In genomic region chr9:49273566-49273965, GRCm38 (mm10) we compare ENCODE assay signal across 18 mouse cellular contexts. TPM values are rescaled to one million over a fixed set of nuclear protein-coding genes. Genes with fewer than 3 reads are reported as not detected.
DNase-seq lines count a peak whose midpoint lies in the region; ATAC-seq and TF ChIP-seq lines count a peak whose summit lies in the region.
"Had no signal": no experiment of that assay in that cellular context is flagged by ENCODE, and none has a peak within 500 bp of the region (broad histone marks: within the 10 kb centered on the region; RNA-seq: fewer than 3 reads in every experiment).

No protein-coding gene starts in this region.

- no peaks in the 10 kb centered on the region for H3K9me3 ChIP-seq in hindbrain, embryonic 11.5 days (ENCODE audit: control insufficient read depth, low read length)
- H3K9me3 ChIP-seq in hindbrain, embryonic 14.5 days (ENCODE audit: control insufficient read depth, low read length): no peaks in the 10 kb centered on the region
- H3K9me3 ChIP-seq: forebrain, embryonic 10.5 days had no signal

- H3K4me2 ChIP-seq in hindbrain, embryonic 11.5 days (replicated peaks; ENCODE audit: low read depth, low read length): no peak overlapping the region
- H3K4me2 ChIP-seq in hindbrain, embryonic 14.5 days (replicated peaks): no peak overlapping the region

- DNase-seq in adrenal gland, postnatal 14 days: peak; percentile 9
- DNase-seq in adrenal gland, adult 18-20 months (ENCODE audit: low spot score in 2 of 2): no peak
- DNase-seq in hindbrain, embryonic 11.5 days (ENCODE audit: low spot score): peak; percentile 46
- no peak for DNase-seq in hindbrain, embryonic 14.5 days (ENCODE audit: low spot score)
- DNase-seq in ES-CJ7 (ENCODE audit: low read depth, low spot score): peak; percentile 6
- DNase-seq in layer of hippocampus, adult 2 months (ENCODE audit: low spot score in 2 of 2): peak; percentile 9 to 28
- no peak for DNase-seq in thymus, postnatal 25 days
- no peak for DNase-seq in urinary bladder, postnatal 36 days (ENCODE audit: low spot score in 2 of 2)
- DNase-seq: adrenal gland, adult 2 months; cerebellum, adult 8-10 months; kidney, postnatal 10 days; right cerebral cortex, postnatal 4 days had no signal

- TF ChIP-seq CTCF in layer of hippocampus, adult 2 months (conservative IDR thresholded peaks at IDR 0.05): no peak

- H3K36me3 ChIP-seq in hindbrain, embryonic 11.5 days (ENCODE audit: control insufficient read depth, insufficient read depth, low read length): no peaks in the 10 kb centered on the region
- H3K36me3 ChIP-seq in hindbrain, embryonic 14.5 days (replicated peaks; ENCODE audit: control insufficient read depth, insufficient read depth): no peaks in the 10 kb centered on the region
- H3K36me3 ChIP-seq: forebrain, embryonic 10.5 days had no signal

- no peak for ATAC-seq in hindbrain, embryonic 11.5 days (ENCODE audit: low FRiP score)
- no peak for ATAC-seq in hindbrain, embryonic 14.5 days (ENCODE audit: low FRiP score)

- H3K9ac ChIP-seq in hindbrain, embryonic 11.5 days (ENCODE audit: low read depth, low read length): no peak overlapping the region
- H3K9ac ChIP-seq in hindbrain, embryonic 14.5 days: no peak overlapping the region

- H3K27ac ChIP-seq in hindbrain, embryonic 11.5 days (ENCODE audit: low read depth, low read length): no peak overlapping the region
- H3K27ac ChIP-seq in hindbrain, embryonic 14.5 days: no peak overlapping the region
- H3K27ac ChIP-seq in layer of hippocampus, adult 2 months: no peak overlapping the region
- H3K27ac ChIP-seq: forebrain, embryonic 10.5 days; macrophage had no signal

- H3K4me3 ChIP-seq in hindbrain, embryonic 11.5 days (ENCODE audit: low read depth, low read length): no peak overlapping the region
- H3K4me3 ChIP-seq in hindbrain, embryonic 14.5 days (replicated peaks; ENCODE audit: low read length): no peak overlapping the region
- H3K4me3 ChIP-seq in layer of hippocampus, adult 2 months: no peak overlapping the region
- H3K4me3 ChIP-seq: forebrain, embryonic 10.5 days had no signal

- 31% methylated on average over 7 of the region's 7 CpGs for WGBS in hindbrain, embryonic 11.5 days
- 19% methylated on average over 7 of the region's 7 CpGs for WGBS in hindbrain, embryonic 14.5 days

- no peaks in the 10 kb centered on the region; the same call in 1 of the 2 replicates for H3K4me1 ChIP-seq in hindbrain, embryonic 11.5 days (replicated peaks; ENCODE audit: control insufficient read depth, insufficient read depth, low read length)
- peaks cover 11% of the 10 kb centered on the region; the same call in 1 of the 2 replicates for H3K4me1 ChIP-seq in hindbrain, embryonic 14.5 days (replicated peaks; ENCODE audit: control insufficient read depth, insufficient read depth, low read length)

- no peaks in the 10 kb centered on the region for H3K27me3 ChIP-seq in hindbrain, embryonic 11.5 days (ENCODE audit: control insufficient read depth, insufficient read depth, low read length)
- H3K27me3 ChIP-seq in hindbrain, embryonic 14.5 days (ENCODE audit: control insufficient read depth, insufficient read depth, low read length): no peaks in the 10 kb centered on the region

RNA-seq across cellular contexts. Expression of gene Gm4894, which starts 23.2 kb away (rescaled TPM):
- total RNA-seq in adrenal gland, postnatal 14 days (2021): not detected in 2 replicates
- total RNA-seq in adrenal gland, adult 18-20 months (2021): not detected
- not detected in 2 replicates for polyA plus RNA-seq in hindbrain, embryonic 11.5 days (2014; fragmentation: Nextera tagmentation; extraction: Ambion mirVana)
- polyA plus RNA-seq in hindbrain, embryonic 14.5 days (2014; fragmentation: Nextera tagmentation; extraction: Ambion mirVana): not detected in 2 replicates
- not detected for total RNA-seq in layer of hippocampus, adult 2 months (2021)
- total RNA-seq: adrenal gland, adult 2 months; ES-E14; granulocyte monocyte progenitor cell, adult 5-6 weeks had no signal
- polyA plus RNA-seq: adrenal gland, adult 2 months; forebrain, embryonic 10.5 days; limb, embryonic 14.5 days; macrophage; stomach, embryonic 16.5 days had no signal

Comparison
In these comparisons a context has a peak if more than half of its experiments do, and no peak if none do; other contexts are left out.
1. DNase-seq: peak in adrenal gland, postnatal 14 days (single experiment), hindbrain, embryonic 11.5 days (single experiment), ES-CJ7 (single experiment) and layer of hippocampus, adult 2 months (2 of 2); none in adrenal gland, adult 18-20 months (0 of 2), hindbrain, embryonic 14.5 days (single experiment), thymus, postnatal 25 days (single experiment) and urinary bladder, postnatal 36 days (0 of 2).